Mouse (Mus musculus) lung, adult 2 months (tissue): Measurements from ENCODE around the gene Pitx1. TPM values are rescaled to one million over a fixed set of nuclear protein-coding genes. Genes with fewer than 3 reads are reported as not detected.

Experiments
- DNase-seq: peaks from one replicate; pipeline ENCODE4 v3.0.0; 2022
- H3K4me1 ChIP-seq: fragments of 200-500 bp; 2 replicates; pipeline ENCODE4 v1.6.1; 2011; ENCODE audit warnings: low read length; ENCODE audit not compliant: control insufficient read depth, insufficient read depth
- H3K4me3 ChIP-seq: fragments of 200-500 bp; replicated peaks from 2 replicates; pipeline ENCODE3; 2011; ENCODE audit warnings: low read depth, mild to moderate bottlenecking, control low read depth, low read length; ENCODE audit errors: extremely low read depth
- CTCF ChIP-seq: fragments of 200-500 bp; IDR thresholded peaks from 2 replicates; pipeline ENCODE4 v1.5.1; 2011; ENCODE audit warnings: mild to moderate bottlenecking, low read length, control low read depth; ENCODE audit not compliant: insufficient read depth
- POLR2A ChIP-seq: fragments of 200-500 bp; IDR thresholded peaks from 2 replicates; pipeline ENCODE4 v1.6.1; 2011; ENCODE audit warnings: low read depth, mild to moderate bottlenecking, control low read depth, low read length, borderline replicate concordance; ENCODE audit errors: extremely low read depth
- WGBS: fragments of 180-500 bp; shearing (Covaris S2); methylation state at CpG from one replicate; pipeline ENCODE4 v1.1.7; 2018; 5-methylcytosine and 5-hydroxymethylcytosine counted together
- polyA plus RNA-seq: library from polyadenylated mRNA; depleted of rRNA; stranded (reverse); fragments of >200 nt; gene quantifications from 2 replicates; pipeline ENCODE4 v1.2.3, GENCODE M21; 2012; rRNA removed

The Pitx1 gene
- polyA plus RNA-seq, 1 experiment: 26.6 TPM

DNA sequence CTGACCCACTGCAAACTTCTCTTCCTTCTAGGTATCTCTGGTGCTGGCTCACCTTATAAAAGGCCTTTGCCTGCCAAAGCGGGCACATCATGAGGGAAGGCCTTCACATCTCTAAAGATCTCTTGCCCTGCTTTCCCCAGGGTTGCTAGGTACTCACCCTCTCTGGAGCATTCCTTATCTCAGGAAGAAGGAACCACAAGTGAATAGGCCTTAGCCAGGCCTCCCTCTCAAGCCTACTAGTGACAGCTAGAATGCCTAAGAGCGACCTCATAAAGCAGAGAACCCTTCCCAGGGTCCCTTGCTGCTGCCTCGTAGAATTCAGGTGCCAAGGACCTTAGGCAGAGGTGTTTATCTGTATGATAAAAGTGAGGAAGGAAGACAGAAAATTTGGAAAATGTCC, 51.7 kb downstream of the Pitx1 start, which contains the start of gene Catsper3:
Gene Catsper3 (plus strand): TSS at position 301 of the 400 bp plus-strand sequence.
- no peak for DNase-seq
- TF ChIP-seq POLR2A (no peak), CTCF (no peak)
- no peak within 1 kb of the TSS for H3K4me3 ChIP-seq
- no peaks in the 10 kb centered on the region for H3K4me1 ChIP-seq
- 82% methylated on average over 3 of the region's 3 CpGs for WGBS

DNA sequence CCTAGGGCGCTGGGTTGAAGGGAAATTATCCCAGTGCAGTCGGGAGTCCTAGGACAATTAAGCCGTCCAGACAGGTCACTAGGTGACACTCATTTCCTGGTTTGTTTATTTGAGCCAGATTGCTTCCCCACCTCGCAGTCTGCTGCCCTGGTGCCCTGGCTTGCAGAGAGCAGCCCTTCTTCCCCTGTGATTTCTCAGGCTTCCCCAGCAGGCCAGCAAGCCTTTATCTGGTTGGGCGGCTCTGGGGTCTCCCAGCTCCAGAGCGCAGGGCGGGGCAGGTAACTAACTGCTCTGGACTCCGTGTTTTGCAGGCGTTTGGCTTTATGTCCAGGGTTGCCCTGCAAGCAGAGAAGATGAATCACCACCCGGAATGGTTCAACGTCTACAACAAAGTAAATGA, 60.9 kb downstream of the Pitx1 start:
- H3K4me1 ChIP-seq: no peaks in the 10 kb centered on the region
- WGBS: 38% methylated on average over 11 of the region's 11 CpGs
- H3K4me3 ChIP-seq: no peak overlapping the region
- TF ChIP-seq CTCF: no peak
- TF ChIP-seq POLR2A: no peak
- no peak for DNase-seq

Other genes with a start within 250 kb of the Pitx1 start
- gene B4galt7, start 236.3 kb downstream of the Pitx1 start, polyA plus RNA-seq: 21.2 TPM in 2 replicates
- gene Caml, start 213.2 kb downstream of the Pitx1 start, polyA plus RNA-seq: 16.3 and 25.3 TPM in 2 replicates
- 9.9 and 15.8 TPM in 2 replicates for gene Ddx46, start 201.2 kb downstream of the Pitx1 start, polyA plus RNA-seq
- gene B230219D22Rik, start 143.1 kb downstream of the Pitx1 start, polyA plus RNA-seq: 33.2 and 42.0 TPM in 2 replicates
- gene Txndc15, start 121.5 kb downstream of the Pitx1 start, polyA plus RNA-seq: 37.1 and 39.1 TPM in 2 replicates
- gene Pcbd2, start 108.8 kb downstream of the Pitx1 start, polyA plus RNA-seq: 29.4 and 33.0 TPM in 2 replicates
- 0.19 TPM in 1 of 2 replicates, not detected in the other for gene Catsper3, start 51.6 kb downstream of the Pitx1 start, polyA plus RNA-seq